In genomic region chr5:144282470-144283260, GRCm38 (mm10) we compare ENCODE assay signal across 20 mouse cellular contexts. TPM values are rescaled to one million over a fixed set of nuclear protein-coding genes. Genes with fewer than 3 reads are reported as not detected.
DNase-seq lines count a peak whose midpoint lies in the region; ATAC-seq lines count a peak whose summit lies in the region.
"Had no signal": no experiment of that assay in that cellular context is flagged by ENCODE, and none has a peak within 500 bp of the region (broad histone marks: within the 10 kb centered on the region; RNA-seq: fewer than 3 reads in every experiment).

No protein-coding gene starts in this region.

- ATAC-seq in intestine, embryonic 16.5 days = peak; percentile 65
- ATAC-seq in monocyte, adult 5-6 weeks (replicated peaks; ENCODE audit: insufficient number of reproducible peaks, low FRiP score, low TSS enrichment, poor library complexity, severe bottlenecking) = no peak
- ATAC-seq: forebrain, postnatal 0 days had no signal

- H3K27me3 ChIP-seq in intestine, embryonic 16.5 days (replicated peaks; ENCODE audit: control insufficient read depth, insufficient read depth, low read length) = no peaks in the 10 kb centered on the region
- H3K27me3 ChIP-seq: embryonic facial prominence, embryonic 15.5 days; heart, embryonic 15.5 days; limb, embryonic 15.5 days; stomach, embryonic 15.5 days had no signal

- peaks cover 7% of the 10 kb centered on the region; the same call in 1 of the 2 replicates for H3K36me3 ChIP-seq in intestine, embryonic 16.5 days (ENCODE audit: control insufficient read depth, insufficient read depth, low read length)

- peak; percentile 45 to 51 for DNase-seq in cerebellum, postnatal 14 days
- no peak for DNase-seq in cerebellum, adult 18-20 months
- peak; percentile 34 for DNase-seq in layer of hippocampus, adult 9-11 months
- DNase-seq in layer of hippocampus, postnatal 14 days (ENCODE audit: low spot score in 2 of 2) = no peak
- peak; percentile 34 to 43 for DNase-seq in B cell, adult 2 months
- no peak for DNase-seq in right cerebral cortex, adult 18-20 months
- DNase-seq: cerebellum, postnatal 25 days; forebrain, postnatal 0 days; gastrocnemius, adult 2 months; heart, postnatal 4 days; layer of hippocampus, postnatal 36 days; lung, postnatal 4 days; spleen, adult 18-20 months had no signal

- no peak overlapping the region; the same call in 1 of the 2 replicates for H3K9ac ChIP-seq in intestine, embryonic 16.5 days (ENCODE audit: low read depth, low read length)
- H3K9ac ChIP-seq: embryonic facial prominence, embryonic 15.5 days; forebrain, postnatal 0 days; heart, embryonic 15.5 days; limb, embryonic 15.5 days; stomach, embryonic 15.5 days had no signal

- H3K4me2 ChIP-seq in intestine, embryonic 16.5 days (ENCODE audit: low read depth, low read length) = no peak overlapping the region
- H3K4me2 ChIP-seq: embryonic facial prominence, embryonic 15.5 days; heart, embryonic 15.5 days; limb, embryonic 15.5 days; stomach, embryonic 15.5 days had no signal

- no peak overlapping the region for H3K4me3 ChIP-seq in intestine, embryonic 16.5 days (ENCODE audit: low read length)
- H3K4me3 ChIP-seq: embryonic facial prominence, embryonic 15.5 days; gastrocnemius, adult 2 months; heart, embryonic 15.5 days; limb, embryonic 15.5 days; midbrain, embryonic 10.5 days; stomach, embryonic 15.5 days had no signal

- peaks cover 12% of the 10 kb centered on the region for H3K4me1 ChIP-seq in intestine, embryonic 16.5 days (ENCODE audit: control insufficient read depth, insufficient read depth, low read length)
- H3K4me1 ChIP-seq: limb, embryonic 15.5 days; midbrain, embryonic 10.5 days had no signal

- peak overlapping the region; percentile 33; the same call in 1 of the 2 replicates for H3K27ac ChIP-seq in intestine, embryonic 16.5 days (ENCODE audit: low read length)
- H3K27ac ChIP-seq: embryonic facial prominence, embryonic 15.5 days; gastrocnemius, adult 2 months; heart, embryonic 15.5 days; limb, embryonic 15.5 days; midbrain, embryonic 10.5 days; stomach, embryonic 15.5 days had no signal

- H3K9me3 ChIP-seq in intestine, embryonic 16.5 days (ENCODE audit: control insufficient read depth, low read length) = no peaks in the 10 kb centered on the region
- H3K9me3 ChIP-seq: embryonic facial prominence, embryonic 15.5 days; heart, embryonic 15.5 days; limb, embryonic 15.5 days; midbrain, embryonic 10.5 days; stomach, embryonic 15.5 days had no signal

- 73% methylated on average over 11 of the region's 11 CpGs for WGBS in intestine, embryonic 16.5 days

RNA-seq across cellular contexts. Expression of gene Bri3, which starts 38.4 kb away (rescaled TPM):
- 10 to 100 TPM; 57.5 to 62.3 TPM for total RNA-seq in layer of hippocampus, postnatal 14 days (2021)
- polyA plus RNA-seq in intestine, embryonic 16.5 days (2015; fragmentation: Nextera tagmentation; extraction: Ambion mirVana) = 111 and 142 TPM in 2 replicates
- 36.6 to 109 TPM (median 73.7 TPM) in 3 replicates for total RNA-seq in monocyte, adult 5-6 weeks (2017)

RNA-seq across cellular contexts. Expression of gene Tecpr1, which starts 59.2 kb away (rescaled TPM):
- total RNA-seq in layer of hippocampus, postnatal 14 days (2021) = 100 to 1,000 TPM in 1 of 2 experiments, 10 to 100 TPM in 1; 94.5 to 104 TPM
- 19.3 and 20.4 TPM in 2 replicates for polyA plus RNA-seq in intestine, embryonic 16.5 days (2015; fragmentation: Nextera tagmentation; extraction: Ambion mirVana)
- 30.0 to 63.8 TPM (median 35.3 TPM) in 3 replicates for total RNA-seq in monocyte, adult 5-6 weeks (2017)

Comparison
In these comparisons a context has a peak if more than half of its experiments do, and no peak if none do; other contexts are left out.
1. DNase-seq: peak in cerebellum, postnatal 14 days (2 of 2), layer of hippocampus, adult 9-11 months (single experiment) and B cell, adult 2 months (2 of 2); none in cerebellum, adult 18-20 months (0 of 2), layer of hippocampus, postnatal 14 days (0 of 2) and right cerebral cortex, adult 18-20 months (single experiment).